Mouse (Mus musculus) liver, embryonic 15.5 days (tissue): ENCODE results near the gene Gm28035. TPM values are rescaled to one million over a fixed set of nuclear protein-coding genes. Genes with fewer than 3 reads are reported as not detected.
A peak's percentile ranks its signal among the peaks of the same experiment; 100 is the strongest.

Experiments used
- ATAC-seq: fragments of 200-750 bp; cut with Nextera tagmentation; 2 replicates; pipeline ENCODE4 v1.8.0; 2017; ENCODE audit warnings: moderate number of reproducible peaks, mild to moderate bottlenecking, moderate library complexity; ENCODE audit not compliant: insufficient read depth
- H3K27ac ChIP-seq: fragments of 300-500 bp; sonication (generic); replicated peaks from 2 replicates; pipeline ENCODE4 v1.5.1; 2015; ENCODE audit warnings: mild to moderate bottlenecking, inconsistent platforms
- H3K27me3 ChIP-seq: fragments of 300-500 bp; sonication (generic); 2 replicates; pipeline ENCODE4 v1.6.1; 2015; ENCODE audit warnings: mild to moderate bottlenecking, inconsistent platforms
- H3K36me3 ChIP-seq: fragments of 300-500 bp; sonication (generic); replicated peaks from 2 replicates; pipeline ENCODE4 v1.6.1; 2015; ENCODE audit warnings: moderate library complexity, mild to moderate bottlenecking, inconsistent platforms
- H3K4me1 ChIP-seq: fragments of 300-500 bp; sonication (generic); replicated peaks from 2 replicates; pipeline ENCODE4 v1.6.1; 2015; ENCODE audit warnings: inconsistent platforms
- H3K4me2 ChIP-seq: fragments of 300-500 bp; sonication (generic); 2 replicates; pipeline ENCODE4 v1.6.1; 2015; ENCODE audit warnings: moderate library complexity, mild to moderate bottlenecking, inconsistent platforms
- H3K4me3 ChIP-seq: fragments of 300-500 bp; sonication (generic); replicated peaks from 2 replicates; pipeline ENCODE4 v1.5.1; 2015; ENCODE audit warnings: mild to moderate bottlenecking, inconsistent platforms
- H3K9ac ChIP-seq: fragments of 300-500 bp; sonication (generic); 2 replicates; pipeline ENCODE4 v1.6.1; 2015; ENCODE audit warnings: moderate library complexity, mild to moderate bottlenecking, inconsistent platforms
- H3K9me3 ChIP-seq: fragments of 300-500 bp; sonication (generic); replicated peaks from 2 replicates; pipeline ENCODE4 v1.6.1; 2016; ENCODE audit warnings: inconsistent platforms
- WGBS: fragments of 180-500 bp; shearing (Covaris S2); methylation state at CpG from one replicate; pipeline ENCODE4 v1.1.7; 2015; ENCODE audit warnings: mixed read lengths; ENCODE audit not compliant: insufficient replicate concordance; 5-methylcytosine and 5-hydroxymethylcytosine counted together
- polyA plus RNA-seq: library from polyadenylated mRNA; unstranded; fragments of >200 nt; fragmentation: Nextera tagmentation; extraction: Ambion mirVana; gene quantifications from 2 replicates; pipeline ENCODE4 v1.2.1, GENCODE M21; 2015

The Gm28035 gene
- polyA plus RNA-seq, 1 experiment from 2014 or later: 0.10 TPM

DNA sequence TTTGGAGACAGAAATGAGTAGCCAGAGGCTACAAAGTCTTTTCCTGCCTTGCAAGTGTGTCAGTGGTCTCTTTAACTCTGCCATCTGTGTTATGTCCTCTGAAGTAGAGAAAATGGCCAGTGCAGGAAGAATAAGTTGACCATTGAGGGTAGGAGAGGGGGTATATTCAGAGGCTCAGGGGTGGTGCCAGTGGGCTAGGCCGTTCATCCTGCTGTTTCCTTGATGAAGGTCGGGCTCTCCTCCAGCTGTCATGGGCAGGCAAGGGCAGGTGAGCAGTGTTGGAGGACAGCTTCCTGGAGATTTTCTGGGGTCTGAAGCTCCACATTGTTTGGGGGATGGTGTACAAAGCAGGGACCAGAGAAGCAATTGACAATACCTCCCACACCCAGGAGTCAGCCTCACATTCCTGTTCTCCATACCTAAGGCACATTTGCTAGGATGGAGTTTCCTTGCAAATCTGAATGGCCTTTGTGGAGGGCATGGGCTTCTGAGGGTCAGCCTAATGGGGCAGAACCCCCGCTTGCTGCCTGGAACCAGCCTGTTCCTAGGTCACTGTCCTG is 1.4 kb upstream of the Gm28035 start:
- Histone ChIP-seq H3K27me3 (no peaks in the 10 kb centered on the region), H3K4me3 (peak overlapping the region; percentile 91), H3K27ac (peak overlapping the region; percentile 92), H3K36me3 (peaks cover 38% of the 10 kb centered on the region), H3K4me1 (peaks cover 65% of the 10 kb centered on the region), H3K9me3 (no peaks in the 10 kb centered on the region), H3K4me2 (peak overlapping the region; percentile 77), H3K9ac (peak overlapping the region; percentile 90)
- ATAC-seq: no peak
- 63% methylated on average over 3 of the region's 3 CpGs for WGBS

DNA sequence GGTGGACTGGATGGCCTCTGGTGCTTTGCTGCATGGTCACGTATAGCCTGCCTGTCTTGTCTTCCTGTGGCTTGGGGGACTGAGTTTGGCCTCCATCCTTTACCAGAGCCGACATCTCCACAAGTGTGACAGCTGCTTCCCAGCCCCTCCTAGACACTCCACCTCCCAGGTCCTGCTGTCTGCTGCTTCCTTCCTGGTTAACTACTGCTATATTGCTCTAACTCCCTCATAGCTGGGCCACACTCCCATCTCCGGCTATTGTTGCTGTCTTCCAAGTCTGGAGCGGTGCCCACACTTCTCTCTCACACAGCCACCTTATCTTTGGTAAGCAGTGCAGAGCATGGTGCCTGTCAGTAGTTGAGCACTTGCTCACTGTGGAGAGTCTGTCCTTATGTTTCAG is 590 bp upstream of the Gm28035 start:
- Histone ChIP-seq H3K4me3 (peak overlapping the region; percentile 91), H3K4me2 (peak overlapping the region; percentile 77), H3K36me3 (peaks cover 46% of the 10 kb centered on the region), H3K9ac (peak overlapping the region; percentile 90; the same call in 1 of the 2 replicates), H3K9me3 (no peaks in the 10 kb centered on the region), H3K27ac (peak overlapping the region; percentile 92), H3K27me3 (no peaks in the 10 kb centered on the region), H3K4me1 (peaks cover 73% of the 10 kb centered on the region)
- WGBS: 27% methylated on average over 4 of the region's 4 CpGs
- ATAC-seq: peak; percentile 35

DNA sequence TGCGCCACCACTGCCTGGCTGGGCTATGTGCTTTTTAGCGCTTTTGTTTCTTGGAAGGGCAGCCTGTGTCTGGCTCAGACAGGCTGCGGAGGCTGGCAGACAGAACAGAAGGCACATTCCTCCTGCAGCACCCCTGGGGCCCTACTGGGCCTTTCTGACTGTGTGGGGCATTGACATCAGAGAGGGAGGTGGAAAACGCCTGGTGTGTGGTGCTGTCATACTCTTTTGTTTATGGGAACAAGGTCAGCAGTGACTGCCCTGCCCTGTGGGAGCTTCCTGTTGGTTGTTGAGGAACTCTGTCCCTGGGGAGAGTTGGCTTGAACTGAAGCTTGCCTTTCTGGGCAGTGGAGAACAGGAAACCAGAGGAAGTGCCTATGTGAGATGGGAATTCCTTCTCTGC is 2.1 kb downstream of the Gm28035 start:
- H3K4me1 ChIP-seq: peaks cover 81% of the 10 kb centered on the region
- peak overlapping the region; percentile 67 for H3K27ac ChIP-seq
- 58% methylated on average over 4 of the region's 4 CpGs for WGBS

DNA sequence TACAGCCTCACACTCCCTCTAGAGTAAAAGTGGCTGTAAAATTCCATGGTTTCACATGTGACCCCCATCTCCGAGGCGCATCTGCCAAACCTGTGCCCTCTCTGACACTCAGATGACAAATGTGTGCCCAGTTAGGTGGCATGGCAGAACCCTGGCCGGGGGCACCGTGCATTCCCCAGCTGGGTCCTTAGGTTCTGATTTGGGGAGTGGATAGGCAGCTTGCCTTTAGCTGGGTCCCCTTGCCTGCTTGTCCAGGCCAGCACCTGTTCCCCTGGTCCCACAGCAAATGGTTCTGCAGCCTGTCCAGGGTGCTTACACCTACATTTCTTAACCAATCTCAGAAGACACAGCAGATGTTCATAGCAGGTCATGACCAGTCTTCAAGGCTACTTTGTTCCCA is 3.0 kb downstream of the Gm28035 start:
- no peaks in the 10 kb centered on the region for H3K27me3 ChIP-seq
- H3K4me2 ChIP-seq: no peak overlapping the region
- ATAC-seq: no peak
- WGBS: 85% methylated on average over 4 of the region's 4 CpGs
- no peak overlapping the region for H3K27ac ChIP-seq
- peaks cover 62% of the 10 kb centered on the region for H3K36me3 ChIP-seq
- H3K4me1 ChIP-seq: peaks cover 83% of the 10 kb centered on the region
- H3K9me3 ChIP-seq: no peaks in the 10 kb centered on the region
- no peak overlapping the region for H3K4me3 ChIP-seq
- no peak overlapping the region for H3K9ac ChIP-seq

More for the DNA sequence above, 2.1 kb downstream of the Gm28035 start:
- Histone ChIP-seq H3K36me3 (peaks cover 54% of the 10 kb centered on the region), H3K9ac (no peak overlapping the region), H3K4me2 (no peak overlapping the region), H3K27me3 (no peaks in the 10 kb centered on the region), H3K9me3 (no peaks in the 10 kb centered on the region), H3K4me3 (no peak overlapping the region)
- ATAC-seq: no peak

DNA sequence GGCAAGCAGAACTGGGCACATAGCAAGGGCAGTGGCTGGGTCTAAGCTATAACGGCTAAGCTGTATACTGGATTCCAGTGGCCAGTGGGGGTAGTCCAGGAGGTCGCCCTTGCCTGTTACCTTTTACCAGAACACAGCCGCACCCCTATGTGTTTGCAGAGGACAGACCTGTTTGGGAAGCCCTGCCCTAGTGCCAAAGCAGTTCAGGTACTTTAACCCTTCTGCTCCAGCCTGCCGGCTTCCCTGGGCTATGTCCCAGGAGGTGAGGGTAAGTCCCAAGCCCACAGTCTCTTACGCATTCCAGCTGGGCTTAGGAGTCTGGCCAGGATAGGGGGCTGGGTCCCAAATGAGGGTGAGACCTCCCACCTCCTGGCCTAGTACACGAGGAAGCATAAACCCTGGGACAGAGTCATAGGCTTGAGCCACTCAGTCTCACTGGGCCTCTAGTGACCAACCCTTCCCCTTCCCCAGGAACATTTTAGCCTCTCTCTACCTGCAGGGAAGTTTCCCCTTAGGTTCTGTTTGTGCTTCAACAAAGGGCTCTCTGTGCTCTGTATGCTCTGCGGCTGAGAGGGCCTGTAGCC is 4.3 kb downstream of the Gm28035 start:
- Histone ChIP-seq H3K4me3 (no peak overlapping the region), H3K27me3 (no peaks in the 10 kb centered on the region), H3K27ac (0 out of 2 replicates have a peak overlapping the region, but pooled peaks have one; percentile 9), H3K4me1 (peaks cover 70% of the 10 kb centered on the region), H3K9ac (no peak overlapping the region), H3K36me3 (peaks cover 75% of the 10 kb centered on the region), H3K4me2 (no peak overlapping the region), H3K9me3 (no peaks in the 10 kb centered on the region)
- 67% methylated on average over 7 of the region's 7 CpGs for WGBS
- peak; percentile 28; the same call in 1 of the 2 replicates for ATAC-seq

DNA sequence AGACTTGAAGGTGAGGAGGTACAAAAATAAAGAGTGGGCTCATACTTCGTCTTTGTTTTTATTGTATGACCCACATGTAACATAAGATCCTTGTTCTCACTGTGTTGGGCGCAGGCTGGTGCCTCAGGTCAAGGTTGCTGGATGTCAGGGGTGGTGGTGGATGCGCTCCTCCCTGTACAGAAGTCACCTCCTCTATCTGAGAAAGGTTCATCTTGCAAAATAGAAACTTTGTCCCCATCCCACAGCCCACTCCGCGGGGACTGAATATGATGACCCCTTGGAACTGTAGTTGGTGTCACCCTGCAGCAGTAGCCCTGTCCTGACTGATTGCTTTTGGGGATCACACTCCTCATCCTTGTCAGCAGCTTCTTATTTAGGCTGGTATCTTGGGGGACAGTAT is 6.7 kb downstream of the Gm28035 start:
- no peak overlapping the region for H3K9ac ChIP-seq
- H3K27me3 ChIP-seq: no peaks in the 10 kb centered on the region
- no peak for ATAC-seq
- no peak overlapping the region for H3K4me3 ChIP-seq
- H3K36me3 ChIP-seq: peaks cover 64% of the 10 kb centered on the region
- H3K4me2 ChIP-seq: no peak overlapping the region
- 81% methylated on average over 5 of the region's 5 CpGs for WGBS
- peaks cover 70% of the 10 kb centered on the region for H3K4me1 ChIP-seq
- H3K9me3 ChIP-seq: no peaks in the 10 kb centered on the region
- no peak overlapping the region for H3K27ac ChIP-seq

DNA sequence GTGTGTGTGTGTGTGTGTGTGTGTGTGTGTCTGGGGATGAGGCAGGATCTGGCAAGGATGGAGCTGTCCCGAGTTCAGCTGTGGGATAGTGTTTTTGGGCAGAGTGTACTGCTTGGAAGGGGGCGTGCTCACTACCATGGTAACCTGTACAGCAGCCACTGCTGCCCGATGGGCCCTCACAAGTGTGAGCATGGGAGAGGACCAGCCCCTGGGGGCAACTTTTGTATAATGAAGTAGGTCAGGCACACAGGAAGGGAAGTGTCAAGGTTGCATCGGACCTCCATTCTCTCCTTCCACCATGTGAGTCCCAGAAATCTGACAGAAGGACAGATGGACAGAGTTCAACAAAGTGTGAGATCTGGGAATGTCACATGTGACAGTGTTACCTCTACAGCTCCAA is 7.3 kb downstream of the Gm28035 start:
- WGBS: 68% methylated on average over 4 of the region's 4 CpGs
- Histone ChIP-seq H3K9me3 (no peaks in the 10 kb centered on the region), H3K4me3 (no peak overlapping the region), H3K4me1 (peaks cover 69% of the 10 kb centered on the region), H3K27me3 (no peaks in the 10 kb centered on the region), H3K36me3 (peaks cover 61% of the 10 kb centered on the region), H3K4me2 (no peak overlapping the region), H3K27ac (no peak overlapping the region), H3K9ac (no peak overlapping the region)
- no peak for ATAC-seq

DNA sequence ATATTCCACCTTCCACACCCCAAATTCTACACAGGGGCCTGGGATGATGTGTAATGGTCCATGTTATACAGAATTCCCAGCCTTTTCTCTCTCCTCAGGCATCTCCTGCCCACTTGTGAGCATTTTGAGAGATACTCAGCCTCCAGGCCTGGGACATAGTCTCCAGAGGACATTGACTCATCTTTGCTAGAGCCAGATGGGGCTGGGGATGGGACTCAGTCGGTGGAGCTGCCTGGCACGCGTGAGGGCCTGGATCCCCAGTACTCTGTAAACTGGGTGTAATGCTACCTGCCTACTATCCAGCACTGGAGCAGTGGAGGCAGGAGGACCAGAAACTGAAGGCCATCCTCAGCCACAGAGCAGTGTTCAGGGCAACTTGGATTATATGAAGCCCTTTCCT is 8.8 kb downstream of the Gm28035 start:
- ATAC-seq: no peak
- no peaks in the 10 kb centered on the region for H3K9me3 ChIP-seq
- H3K27ac ChIP-seq: no peak overlapping the region
- H3K27me3 ChIP-seq: no peaks in the 10 kb centered on the region
- H3K36me3 ChIP-seq: peaks cover 53% of the 10 kb centered on the region
- no peak overlapping the region for H3K4me3 ChIP-seq
- WGBS: 95% methylated on average over 3 of the region's 3 CpGs
- no peak overlapping the region for H3K4me2 ChIP-seq
- H3K4me1 ChIP-seq: peaks cover 69% of the 10 kb centered on the region
- H3K9ac ChIP-seq: no peak overlapping the region

DNA sequence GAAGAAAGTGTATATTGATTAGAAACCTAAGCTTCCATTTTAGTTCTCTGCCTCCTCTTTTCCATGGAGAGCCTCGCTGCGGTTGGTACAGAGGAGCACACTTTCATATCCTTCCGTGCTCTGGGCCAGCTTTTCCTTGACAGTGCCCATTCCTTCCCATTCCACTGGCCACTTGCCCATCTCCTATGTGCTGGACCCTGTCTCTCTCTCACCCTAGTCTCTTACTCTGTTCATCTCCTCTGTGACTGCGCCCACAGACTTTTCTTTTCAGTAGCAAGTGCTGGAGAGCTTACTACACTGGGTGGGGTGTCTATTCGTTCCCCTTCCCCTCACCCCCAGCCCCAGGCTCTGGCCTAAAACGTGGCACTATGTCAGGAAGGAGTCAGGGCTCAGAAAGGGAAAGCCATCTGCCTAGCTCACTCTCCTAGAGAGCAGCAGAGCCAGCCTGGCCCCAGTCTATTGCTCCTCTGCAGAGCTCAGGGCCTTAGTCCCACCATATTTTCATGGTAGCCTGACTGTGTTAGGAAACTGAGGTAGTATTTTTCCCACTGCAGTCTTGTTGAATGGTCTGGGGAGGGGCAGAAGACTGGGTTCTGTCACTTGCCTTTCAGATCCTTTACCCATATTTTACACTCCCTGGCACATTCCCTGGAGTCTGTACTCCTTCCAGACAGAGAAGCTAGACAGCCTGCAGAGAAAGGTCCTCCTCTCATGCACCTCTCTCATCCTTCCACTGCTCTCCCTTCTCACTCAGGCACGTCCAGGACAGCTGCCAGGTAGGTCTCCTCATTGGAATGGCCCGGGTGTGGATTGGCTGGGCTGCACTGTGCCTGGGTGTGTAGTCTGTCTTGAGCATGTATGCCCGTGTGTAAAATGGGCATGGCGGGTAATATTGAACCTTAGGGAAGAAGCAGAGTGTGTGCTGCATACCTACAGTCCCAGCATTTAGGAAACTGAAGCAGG is 10.1 kb downstream of the Gm28035 start:
- Histone ChIP-seq H3K4me2 (no peak overlapping the region), H3K9me3 (no peaks in the 10 kb centered on the region), H3K9ac (no peak overlapping the region), H3K36me3 (peaks cover 51% of the 10 kb centered on the region), H3K27me3 (no peaks in the 10 kb centered on the region), H3K4me1 (peaks cover 56% of the 10 kb centered on the region), H3K27ac (no peak overlapping the region), H3K4me3 (no peak overlapping the region)
- no peak for ATAC-seq
- 71% methylated on average over 10 of the region's 10 CpGs for WGBS

DNA sequence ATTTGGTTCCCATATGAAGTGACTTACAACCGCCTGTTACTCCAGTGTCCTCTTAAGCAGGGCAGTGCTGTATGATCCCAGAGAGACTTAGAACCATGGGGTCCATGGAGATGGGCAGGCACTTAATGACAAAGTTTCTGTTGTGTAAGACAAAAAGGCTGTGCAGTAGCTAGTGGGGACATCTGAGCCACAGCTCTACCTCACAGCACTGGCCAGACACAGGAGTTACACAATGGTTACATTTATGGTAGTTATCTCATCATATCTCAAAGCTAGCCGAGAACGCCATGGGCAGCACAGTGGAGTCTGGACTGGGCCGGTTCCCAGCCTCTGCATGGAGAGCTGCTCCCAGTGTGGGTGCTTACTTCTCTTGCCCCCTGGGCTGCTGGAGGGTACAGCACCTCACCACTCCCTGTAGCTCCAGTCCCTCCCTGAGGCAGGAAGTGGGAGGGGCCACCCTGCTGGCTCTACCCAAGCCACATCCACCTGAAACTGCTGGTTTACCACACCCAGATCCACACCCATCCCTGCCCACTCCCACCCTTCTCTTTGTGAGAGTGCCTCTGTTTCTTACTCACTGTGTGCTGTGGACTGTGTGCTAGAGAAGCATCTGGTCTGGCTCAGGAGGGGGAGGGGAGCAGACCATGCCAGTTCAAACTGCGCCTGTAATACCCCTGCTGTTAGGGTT is 11.2 kb downstream of the Gm28035 start:
- H3K27me3 ChIP-seq: no peaks in the 10 kb centered on the region
- peak; percentile 67 for ATAC-seq
- peaks cover 56% of the 10 kb centered on the region for H3K36me3 ChIP-seq
- H3K9me3 ChIP-seq: no peaks in the 10 kb centered on the region
- H3K4me2 ChIP-seq: peak overlapping the region; percentile 18; the same call in 1 of the 2 replicates
- no peak overlapping the region for H3K4me3 ChIP-seq
- no peak overlapping the region for H3K9ac ChIP-seq
- peak overlapping the region; percentile 51 for H3K27ac ChIP-seq
- peaks cover 46% of the 10 kb centered on the region for H3K4me1 ChIP-seq
- WGBS: 38% methylated on average over 5 of the region's 5 CpGs

DNA sequence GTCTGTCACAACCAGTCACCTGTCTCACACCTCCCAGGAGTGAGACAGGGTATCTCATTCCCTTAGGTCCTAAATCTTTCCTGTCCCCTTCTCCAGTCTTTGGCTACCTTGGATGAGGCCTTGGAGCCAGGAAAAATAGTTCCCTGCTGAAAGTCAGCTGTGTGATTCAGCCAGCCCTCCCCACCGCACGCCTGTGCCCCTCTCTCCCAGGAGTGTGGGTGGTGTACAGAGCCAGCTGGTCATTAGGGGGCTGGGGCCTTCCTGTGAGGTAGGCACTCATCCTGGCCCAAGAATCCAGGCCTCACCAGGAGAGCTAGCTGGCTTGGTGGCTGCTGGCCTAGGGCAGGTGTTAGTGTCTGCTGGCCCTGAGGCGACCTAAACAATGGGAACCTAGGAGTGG is 12.2 kb downstream of the Gm28035 start:
- Histone ChIP-seq H3K4me3 (no peak overlapping the region), H3K27me3 (no peaks in the 10 kb centered on the region), H3K27ac (no peak overlapping the region), H3K9ac (no peak overlapping the region), H3K9me3 (no peaks in the 10 kb centered on the region), H3K36me3 (peaks cover 66% of the 10 kb centered on the region), H3K4me2 (no peak overlapping the region), H3K4me1 (peaks cover 40% of the 10 kb centered on the region)
- no peak for ATAC-seq
- WGBS: 68% methylated on average over 3 of the region's 3 CpGs
